Mouse (Mus musculus): Measurements from ENCODE around the gene Ogdhl.
"Not testable (repeated sequence)": the region's sequence is repeated elsewhere in the genome, so short reads cannot be mapped to it uniquely, and the experiment has no call there.

Ogdhl gene

DNA sequence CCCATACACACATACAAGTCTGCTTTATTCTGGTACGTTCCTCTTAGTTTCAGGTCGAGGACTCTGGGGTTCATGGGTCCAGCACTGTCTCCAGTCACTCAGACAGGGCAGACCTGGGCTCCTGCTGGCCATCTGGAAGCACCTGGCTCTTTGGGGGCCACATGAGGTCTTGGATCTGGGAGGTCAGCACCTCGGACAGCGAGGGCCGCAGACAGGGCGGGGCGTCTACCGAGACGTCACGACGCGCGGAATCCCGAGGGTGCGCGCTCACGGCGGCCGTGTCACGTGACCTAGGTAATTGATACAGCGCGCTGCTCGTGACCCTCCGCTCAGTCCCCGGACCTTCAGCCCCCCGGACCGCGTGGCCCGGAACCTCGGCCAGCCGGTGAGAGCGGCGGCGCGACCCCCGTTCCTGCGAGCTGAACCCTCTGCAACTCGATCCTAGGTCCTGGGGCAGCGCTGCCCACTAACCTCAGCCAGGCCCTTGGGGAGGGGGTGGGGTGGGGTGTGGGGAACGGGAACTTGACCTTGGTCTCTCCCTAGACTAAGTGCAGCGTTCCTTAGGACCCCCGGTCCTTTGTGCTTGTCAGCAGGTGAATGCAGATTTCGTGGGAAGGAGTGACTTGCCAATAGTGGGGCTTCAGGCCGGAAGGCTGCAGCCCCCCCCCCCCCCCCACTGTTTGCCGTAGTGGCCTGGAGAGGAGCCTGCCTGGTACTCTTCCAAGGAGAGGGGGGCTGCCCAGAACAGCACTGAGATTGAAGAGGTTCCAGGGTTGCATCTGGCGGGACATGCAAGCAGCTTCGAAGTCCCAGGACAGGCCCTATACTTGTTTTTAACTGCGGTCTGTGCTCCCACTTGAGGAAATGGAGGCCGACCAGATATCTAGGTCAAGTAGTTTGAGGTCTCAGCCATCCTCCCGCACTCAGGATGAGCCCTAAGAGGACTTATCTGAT is at the start of gene Ogdhl:
TSS of gene Ogdhl (plus strand) at position 288 of the 954 bp plus-strand sequence.
- DNase-seq = peak; percentile 90

GRCm38 (mm10) chr14:32301622-32302021 is 20.2 kb upstream of the Ogdhl start:
- no peak for DNase-seq

DNA sequence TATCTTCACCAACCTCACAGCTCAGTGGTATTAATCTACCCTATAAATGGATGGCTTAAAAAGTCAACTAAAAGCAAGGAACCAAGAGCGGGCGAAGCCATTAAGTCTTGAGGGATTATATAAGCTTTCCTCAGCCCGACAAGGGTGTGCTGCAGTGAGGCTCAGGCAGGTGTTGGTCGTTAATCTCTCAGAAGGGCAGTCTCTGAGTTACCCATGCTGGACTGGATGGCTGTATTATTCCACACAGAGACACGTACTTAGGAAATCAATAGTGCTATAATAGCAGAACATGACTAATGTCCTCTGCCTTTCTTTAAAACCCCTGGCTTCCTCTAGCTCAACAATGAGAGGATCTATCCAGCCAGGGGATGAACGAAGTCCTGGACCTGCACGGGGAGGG is 19.4 kb upstream of the Ogdhl start:
- no peak for DNase-seq

DNA sequence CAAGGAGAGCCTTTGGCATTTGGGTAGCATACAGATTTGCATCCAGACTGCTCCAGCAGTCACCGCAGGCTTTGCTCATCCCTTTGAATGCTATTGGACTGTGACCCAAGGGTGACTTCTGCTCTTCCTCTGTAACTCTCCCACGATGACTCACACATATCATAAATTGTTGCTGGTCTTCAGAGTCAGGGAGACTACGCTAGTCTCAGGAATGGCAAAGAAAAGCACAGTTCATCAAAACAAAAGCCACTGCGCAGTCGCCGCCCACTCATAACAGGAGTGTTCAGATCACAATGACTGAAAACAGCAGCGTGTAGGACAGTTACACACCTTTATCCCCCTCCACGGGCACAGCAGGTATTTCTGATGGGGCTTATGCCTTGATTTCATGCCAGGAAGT is 16.9 kb upstream of the Ogdhl start:
- no peak for DNase-seq

- DNase-seq = peak; percentile 70
Observed at GRCm38 (mm10) chr14:32309876-32310275, 11.9 kb upstream of the Ogdhl start.

DNA sequence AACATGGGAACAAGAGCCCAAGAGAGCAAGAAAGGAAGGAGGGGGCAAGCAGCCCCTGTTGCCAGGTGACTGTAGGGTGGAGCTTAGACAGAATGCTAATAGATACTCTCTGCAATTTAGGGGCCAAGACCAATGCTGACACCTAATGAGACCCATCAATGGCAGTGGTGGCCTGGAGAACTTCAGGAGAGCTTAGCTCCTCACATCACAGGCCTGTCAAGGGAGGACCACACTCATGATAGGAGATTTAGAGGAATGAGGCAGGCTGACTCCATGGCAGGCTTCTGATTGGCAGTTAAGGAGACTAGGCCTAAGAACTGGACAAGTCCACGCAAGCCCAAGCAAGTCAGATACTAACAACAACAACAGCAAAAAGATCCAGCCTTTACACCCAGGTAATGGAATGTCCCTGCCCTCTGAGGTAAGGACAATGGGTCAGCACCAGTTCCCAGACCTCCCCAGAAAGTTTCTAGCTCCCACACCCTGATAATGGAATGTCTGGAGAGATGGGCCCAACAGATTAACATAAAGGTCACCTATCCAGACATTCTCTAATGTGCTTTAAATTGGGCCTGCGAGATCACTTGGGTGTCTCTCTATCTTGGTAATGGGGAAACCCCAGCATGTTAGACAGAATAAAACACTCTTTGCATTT is 10.3 kb upstream of the Ogdhl start:
- DNase-seq = no peak

- no peak for DNase-seq
Observed at GRCm38 (mm10) chr14:32317822-32318221, 4.0 kb upstream of the Ogdhl start.

DNA sequence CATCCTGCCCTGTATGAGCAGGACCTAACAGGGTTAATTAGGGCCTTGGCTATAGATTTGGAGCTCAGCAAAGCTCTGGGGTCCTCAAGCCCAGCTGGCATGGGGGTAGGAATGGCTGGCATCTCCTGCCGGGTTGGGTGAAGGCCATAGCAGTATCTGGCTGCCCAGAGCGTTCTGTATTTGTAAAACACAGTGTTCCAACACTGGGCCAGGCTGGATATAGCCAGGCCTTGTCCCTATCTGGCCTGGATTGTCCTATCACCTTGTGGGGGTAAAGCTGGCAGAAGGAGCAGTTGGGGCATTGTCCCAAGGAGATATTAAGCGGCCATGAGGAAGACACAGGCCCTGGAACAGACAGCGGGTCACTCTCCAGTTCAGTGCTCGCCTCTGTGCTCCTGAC is 1.4 kb downstream of the Ogdhl start:
- no peak for DNase-seq

GRCm38 (mm10) chr14:32327366-32327765 is 5.5 kb downstream of the Ogdhl start:
- DNase-seq = no peak

DNA sequence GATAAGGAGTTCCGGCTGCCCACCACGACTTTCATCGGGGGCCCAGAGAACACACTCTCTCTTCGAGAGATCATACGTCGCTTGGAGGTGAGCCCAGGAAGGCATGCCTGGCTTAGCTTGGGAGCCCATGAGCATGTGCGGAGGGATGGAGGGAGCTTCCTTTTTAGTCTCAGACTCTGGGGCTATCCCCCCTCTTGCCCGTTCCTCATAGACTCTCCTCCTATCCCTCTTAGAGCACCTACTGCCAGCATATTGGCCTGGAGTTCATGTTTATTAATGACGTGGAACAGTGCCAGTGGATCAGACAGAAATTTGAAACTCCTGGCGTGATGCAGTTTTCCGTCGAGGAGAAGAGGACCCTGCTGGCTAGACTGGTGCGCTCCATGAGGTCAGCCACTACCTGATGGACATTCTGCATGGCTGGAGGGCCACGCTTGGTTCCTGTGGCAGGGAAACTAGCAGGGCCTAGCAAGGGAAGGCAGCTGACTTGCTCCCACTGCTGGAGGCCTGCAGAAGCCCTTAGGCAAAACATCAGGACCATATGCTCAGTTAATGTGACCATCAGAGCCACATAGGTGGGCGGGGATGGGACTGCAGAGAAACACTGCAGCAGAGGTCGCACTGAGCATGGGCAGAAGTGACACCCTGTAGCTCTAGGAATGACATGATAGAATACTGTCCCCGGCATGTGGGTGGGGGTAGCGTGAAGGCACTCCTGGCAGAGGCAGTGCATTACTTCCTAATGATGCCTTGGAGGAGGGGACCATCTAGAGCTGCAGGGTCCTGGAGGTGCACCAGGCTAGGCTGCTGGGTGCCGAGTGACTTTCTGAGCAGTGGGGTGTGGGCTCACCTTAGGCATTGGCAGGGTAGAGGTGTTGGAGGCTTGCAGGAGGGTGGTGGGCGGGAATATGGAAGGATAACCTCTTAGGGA is 11.0 kb downstream of the Ogdhl start:
- no peak for DNase-seq

DNA sequence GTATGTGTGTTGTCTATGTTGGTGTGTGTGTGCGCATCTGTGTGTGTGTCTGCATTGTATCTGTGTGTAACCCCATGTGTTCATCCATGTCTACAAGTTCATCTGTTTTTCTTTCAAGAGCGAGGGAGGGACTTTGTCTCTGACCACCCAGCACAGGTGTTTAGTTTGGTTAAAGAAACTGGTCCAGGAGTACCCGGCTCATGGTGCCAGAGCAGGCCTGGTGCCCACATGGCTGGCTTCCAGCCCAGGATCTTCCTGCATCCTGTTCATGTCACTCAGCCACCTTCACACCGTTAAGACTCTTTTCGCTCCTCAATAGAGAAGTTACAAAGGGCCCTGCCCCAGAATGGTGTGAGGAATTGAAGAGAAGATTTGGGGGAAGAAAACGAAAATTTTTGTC is 14.2 kb downstream of the Ogdhl start:
- no peak for DNase-seq

DNA sequence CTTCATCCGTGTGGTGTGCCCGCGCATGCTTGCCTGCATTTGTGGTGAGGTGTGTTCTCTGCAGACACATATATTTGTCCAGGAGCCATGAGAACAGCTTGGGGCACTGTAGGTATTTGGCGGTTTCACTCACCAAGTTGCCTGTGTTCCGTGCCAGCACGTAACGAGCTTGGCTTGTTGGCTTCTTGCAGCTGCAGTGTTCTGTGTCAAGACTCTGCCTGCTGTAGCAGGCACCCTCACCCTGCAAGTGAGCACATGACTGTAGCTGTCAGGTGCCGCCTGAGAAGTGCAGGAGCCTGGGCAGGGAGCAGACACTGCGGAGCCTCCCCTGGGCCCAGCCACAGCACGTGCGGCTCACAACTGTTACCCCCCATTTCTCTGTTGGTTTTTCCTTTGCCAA is 14.7 kb downstream of the Ogdhl start:
- no peak for DNase-seq

DNA sequence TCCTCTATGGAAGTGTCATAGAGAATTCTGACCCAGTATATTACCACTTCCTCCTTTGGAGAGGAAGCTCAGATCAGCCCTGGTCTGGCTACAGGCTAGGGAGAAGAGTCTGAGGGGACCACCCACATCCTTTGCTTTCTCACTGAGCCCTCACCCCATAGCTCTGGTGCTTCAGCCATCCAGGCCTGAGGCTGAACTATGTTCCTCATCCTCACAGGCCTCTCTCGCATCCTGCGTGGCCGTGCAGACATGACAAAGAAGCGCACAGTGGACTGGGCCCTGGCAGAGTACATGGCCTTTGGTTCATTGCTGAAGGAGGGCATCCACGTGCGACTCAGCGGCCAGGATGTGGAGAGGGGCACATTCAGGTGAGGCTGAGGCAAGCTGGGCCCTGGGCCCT is 20.0 kb downstream of the Ogdhl start:
- DNase-seq = no peak

GRCm38 (mm10) chr14:32344176-32344575 is 22.4 kb downstream of the Ogdhl start:
- DNase-seq = no peak

DNA sequence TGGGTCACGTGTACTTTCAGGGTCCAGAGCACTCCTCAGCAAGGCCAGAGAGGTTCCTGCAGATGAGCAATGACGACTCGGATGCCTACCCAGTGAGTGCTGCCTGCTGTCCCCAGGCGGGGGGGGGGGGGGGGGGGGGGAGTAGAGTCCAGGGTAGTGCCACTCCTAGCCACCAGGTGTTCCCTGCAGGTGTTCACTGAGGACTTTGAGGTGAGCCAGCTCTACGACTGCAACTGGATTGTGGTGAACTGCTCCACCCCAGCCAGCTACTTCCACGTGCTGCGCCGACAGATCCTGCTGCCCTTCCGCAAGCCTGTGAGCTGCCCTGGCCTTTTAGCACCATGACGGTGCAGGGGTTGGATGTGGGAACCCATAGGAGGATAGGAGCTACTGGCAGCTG is 22.9 kb downstream of the Ogdhl start:
- no peak for DNase-seq

GRCm38 (mm10) chr14:32347307-32347706 is 25.5 kb downstream of the Ogdhl start:
- DNase-seq = no peak

DNA sequence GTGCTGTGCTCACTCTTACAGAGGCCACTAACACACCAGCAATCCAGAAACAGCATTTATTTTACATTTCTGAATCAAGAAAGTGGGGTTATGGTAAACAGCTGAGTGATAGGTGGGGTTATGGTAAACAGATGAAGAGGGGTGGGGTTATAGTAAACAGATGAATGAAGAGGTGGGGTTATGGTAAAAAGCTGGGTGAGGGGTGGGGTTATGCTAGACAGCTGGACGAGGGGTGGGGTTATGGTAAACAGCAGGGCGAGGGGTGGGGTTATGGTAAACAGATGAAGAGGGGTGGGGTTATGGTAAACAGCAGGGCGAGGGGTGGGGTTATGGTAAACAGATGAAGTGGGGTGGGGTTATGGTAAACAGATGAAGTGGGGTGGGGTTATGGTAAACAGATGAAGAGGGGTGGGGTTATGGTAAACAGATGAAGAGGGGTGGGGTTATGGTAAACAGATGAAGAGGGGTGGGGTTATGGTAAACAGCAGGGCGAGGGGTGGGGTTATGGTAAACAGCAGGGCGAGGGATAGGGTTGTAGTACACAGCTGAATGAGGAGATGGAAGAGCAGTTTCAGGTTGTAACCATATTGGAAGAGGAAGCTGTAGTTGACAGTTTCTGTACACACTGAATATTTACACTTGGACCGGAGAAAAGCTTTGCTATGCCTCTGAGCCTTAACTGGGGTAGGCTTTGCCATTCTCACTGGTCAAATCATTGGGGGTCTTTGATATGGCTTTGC is 29.5 kb downstream of the Ogdhl start:
- DNase-seq = not testable (repeated sequence)

DNA sequence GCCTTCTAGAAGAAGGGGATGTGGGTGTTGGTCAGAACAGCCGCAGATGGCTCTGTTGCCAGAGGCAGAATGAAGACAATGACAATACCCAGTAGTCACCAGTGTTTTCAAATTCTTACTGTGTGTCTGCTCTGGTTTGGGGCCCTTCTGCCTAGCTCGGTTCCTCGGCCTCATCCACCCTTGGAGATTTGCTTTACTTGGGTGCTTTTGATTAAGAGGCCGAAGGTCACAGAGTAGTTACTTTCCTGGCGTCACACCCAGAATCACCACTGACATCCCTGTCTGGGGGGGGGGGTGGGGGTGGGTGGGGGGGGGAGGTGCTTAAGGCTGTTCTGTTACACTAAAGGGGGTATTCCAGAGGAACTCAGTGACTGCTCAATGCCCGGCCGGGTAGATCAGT is 42.5 kb downstream of the Ogdhl start:
- no peak for DNase-seq

GRCm38 (mm10) chr14:32369756-32370155 is 47.9 kb downstream of the Ogdhl start:
- DNase-seq = no peak

GRCm38 (mm10) chr14:32372510-32372909 is 50.7 kb downstream of the Ogdhl start:
- DNase-seq = no peak

DNA sequence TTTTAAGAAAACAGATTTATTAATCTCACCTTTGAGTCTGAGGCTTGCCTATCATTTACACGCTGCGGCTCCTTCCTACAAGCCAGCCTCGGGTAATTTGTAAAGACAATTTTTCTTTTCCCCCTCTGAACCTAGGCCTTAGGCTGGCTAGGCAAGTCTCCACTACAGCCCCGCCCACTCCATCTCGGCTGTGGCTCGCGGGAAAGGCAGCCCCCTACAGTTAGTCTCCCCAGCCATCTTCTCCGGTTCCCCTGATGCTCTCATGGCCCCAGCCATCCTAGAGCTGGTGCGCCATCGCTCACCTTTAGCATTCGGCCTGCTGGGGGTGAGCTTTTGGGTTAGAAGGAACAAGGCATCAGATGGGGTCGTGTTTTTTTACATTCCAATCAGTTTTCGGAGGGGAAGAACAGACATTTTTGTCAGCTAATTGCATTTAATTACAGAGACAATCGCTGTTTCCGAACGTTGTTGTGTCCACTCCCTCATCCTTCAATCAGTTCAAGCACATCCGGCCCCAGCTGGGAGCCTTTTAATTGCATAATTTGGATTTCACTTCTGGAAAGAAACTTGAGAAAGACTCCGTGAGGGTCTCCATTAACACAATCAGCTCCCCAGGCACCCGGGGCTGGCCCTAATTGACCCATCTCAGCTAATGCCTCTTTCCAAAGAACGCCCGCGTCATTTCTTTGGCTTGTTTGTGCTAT is 57.7 kb downstream of the Ogdhl start:
- peak; percentile 11 for DNase-seq

GRCm38 (mm10) chr14:32380099-32380480 is 58.3 kb downstream of the Ogdhl start:
- no peak for DNase-seq
